Mouse (Mus musculus) bone marrow, adult 2 months (tissue): ENCODE data around the gene Dbx2.

Experiments used
- CTCF ChIP-seq: fragments of 200-500 bp; IDR thresholded peaks from 2 replicates; pipeline ENCODE4 v1.5.1; 2011; ENCODE audit warnings: low read length, control low read depth; ENCODE audit not compliant: control insufficient read depth, insufficient read depth
- POLR2A ChIP-seq: fragments of 200-500 bp; IDR thresholded peaks from 2 replicates; pipeline ENCODE4 v1.6.1; 2011; ENCODE audit warnings: low read depth, mild to moderate bottlenecking, control low read depth, low read length, borderline replicate concordance; ENCODE audit not compliant: control insufficient read depth

- TF ChIP-seq CTCF (no peak), POLR2A (no peak)
Measured at GRCm38 (mm10) chr15:95665002-95665401, 9.2 kb upstream of the Dbx2 start.
